Mouse (Mus musculus) neural tube, embryonic 14.5 days (tissue): ENCODE data around the gene Wnt11. TPM values are rescaled to one million over a fixed set of nuclear protein-coding genes. Genes with fewer than 3 reads are reported as not detected.

Experiments
- ATAC-seq: fragments of 200-750 bp; cut with Nextera tagmentation; 2 replicates; pipeline ENCODE4 v1.8.0; 2017; ENCODE audit warnings: low read depth, mild to moderate bottlenecking, moderate TSS enrichment, moderate library complexity
- H3K27ac ChIP-seq: fragments of 300-500 bp; sonication (generic); 2 replicates; pipeline ENCODE4 v1.5.1; 2014; ENCODE audit warnings: low read depth, mild to moderate bottlenecking, control low read depth, low read length, moderate library complexity, mixed read lengths
- H3K27me3 ChIP-seq: fragments of 300-500 bp; sonication (generic); 2 replicates; pipeline ENCODE4 v1.6.1; 2014; ENCODE audit warnings: low read length; ENCODE audit not compliant: control insufficient read depth, insufficient read depth
- H3K36me3 ChIP-seq: fragments of 300-500 bp; sonication (generic); 2 replicates; pipeline ENCODE4 v1.6.1; 2014; ENCODE audit warnings: low read length, mixed read lengths; ENCODE audit not compliant: control insufficient read depth, insufficient read depth
- H3K4me1 ChIP-seq: fragments of 300-500 bp; sonication (generic); 2 replicates; pipeline ENCODE4 v1.6.1; 2014; ENCODE audit warnings: low read length; ENCODE audit not compliant: control insufficient read depth, insufficient read depth
- H3K4me2 ChIP-seq: fragments of 300-500 bp; sonication (generic); 2 replicates; pipeline ENCODE4 v1.6.1; 2014; ENCODE audit warnings: mild to moderate bottlenecking, low read depth, low read length, control low read depth
- H3K4me3 ChIP-seq: fragments of 300-500 bp; sonication (generic); 2 replicates; pipeline ENCODE4 v1.5.1; 2014; ENCODE audit warnings: low read depth, low read length, control low read depth, mixed read lengths
- H3K9ac ChIP-seq: fragments of 300-500 bp; sonication (generic); replicated peaks from 2 replicates; pipeline ENCODE4 v1.6.1; 2014; ENCODE audit warnings: low read depth, mild to moderate bottlenecking, control low read depth, low read length, mixed read lengths
- H3K9me3 ChIP-seq: fragments of 300-500 bp; sonication (generic); 2 replicates; pipeline ENCODE4 v1.6.1; 2016; ENCODE audit warnings: low read length; ENCODE audit not compliant: control insufficient read depth
- WGBS: fragments of 180-500 bp; shearing (Covaris S2); extraction: QIAGEN DNeasy Blood & Tissue Kit; methylation state at CpG from one replicate; pipeline ENCODE4 v1.1.7; 2014; 5-methylcytosine and 5-hydroxymethylcytosine counted together
- polyA plus RNA-seq: library from polyadenylated mRNA; unstranded; fragments of >200 nt; fragmentation: Nextera tagmentation; extraction: Ambion mirVana; gene quantifications from 2 replicates; pipeline ENCODE4 v1.2.1, GENCODE M21; 2014

Gene Wnt11
- polyA plus RNA-seq, 1 experiment from 2014 or later: 1.0 TPM

DNA sequence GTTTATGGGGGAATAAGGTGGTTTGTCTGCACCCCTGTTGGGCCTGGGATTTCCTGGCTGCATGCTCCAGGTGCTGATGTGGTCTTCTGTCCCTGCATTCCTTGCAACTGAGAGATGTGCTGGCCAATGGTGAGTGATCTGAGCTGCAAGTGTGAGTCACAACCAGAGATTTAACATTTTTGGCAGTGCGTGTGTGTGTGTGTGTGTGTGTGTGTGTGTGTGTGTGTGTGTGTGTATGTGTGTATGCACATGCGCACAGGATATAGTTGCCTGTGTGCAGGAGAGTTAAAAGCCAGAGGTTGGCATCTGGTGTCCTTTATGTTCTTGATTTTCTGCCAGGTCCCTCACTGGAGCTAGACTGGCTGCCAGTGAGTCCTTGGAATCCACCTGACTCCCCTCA lies 44.3 kb downstream of the Wnt11 start:
- WGBS: 77% methylated on average over 2 of the region's 2 CpGs
- Histone ChIP-seq H3K27me3 (no peaks in the 10 kb centered on the region), H3K4me2 (no peak overlapping the region), H3K36me3 (no peaks in the 10 kb centered on the region), H3K4me1 (0 out of 2 replicates have a peak, but pooled peaks cover 3% of the 10 kb centered on the region), H3K4me3 (no peak overlapping the region), H3K9ac (no peak overlapping the region), H3K27ac (no peak overlapping the region), H3K9me3 (no peaks in the 10 kb centered on the region)
- ATAC-seq: no peak

DNA sequence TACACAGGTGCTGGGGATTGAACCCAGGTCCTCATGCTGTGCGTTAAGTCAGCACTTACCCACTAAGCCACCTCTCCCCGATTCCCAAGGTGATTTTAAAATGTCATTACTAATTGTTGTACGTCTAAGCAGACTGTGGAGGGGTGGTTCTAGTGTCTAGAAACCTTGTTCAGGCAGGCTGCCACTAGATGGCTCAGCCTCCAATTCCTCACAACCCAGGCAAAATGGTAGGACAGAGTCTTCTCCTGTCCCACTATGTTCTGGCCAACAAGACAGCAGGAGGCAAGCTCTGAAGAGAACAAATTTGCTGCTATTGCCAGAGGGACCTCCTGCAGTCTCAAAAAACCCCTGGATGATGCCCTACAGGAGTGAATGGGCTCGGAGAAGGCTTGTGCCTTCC lies 47.0 kb downstream of the Wnt11 start:
- ATAC-seq: no peak
- Histone ChIP-seq H3K9me3 (no peaks in the 10 kb centered on the region), H3K27me3 (no peaks in the 10 kb centered on the region), H3K9ac (no peak overlapping the region), H3K4me2 (no peak overlapping the region), H3K4me3 (no peak overlapping the region), H3K27ac (no peak overlapping the region), H3K36me3 (no peaks in the 10 kb centered on the region), H3K4me1 (no peaks in the 10 kb centered on the region)
- WGBS: 65% methylated on average over 4 of the region's 4 CpGs

- Histone ChIP-seq H3K4me1 (peaks cover 27% of the 10 kb centered on the region), H3K27me3 (no peaks in the 10 kb centered on the region), H3K4me2 (no peak overlapping the region), H3K36me3 (no peaks in the 10 kb centered on the region), H3K9me3 (no peaks in the 10 kb centered on the region), H3K27ac (peak overlapping the region; percentile 35; the same call in 1 of the 2 replicates), H3K9ac (no peak overlapping the region), H3K4me3 (no peak overlapping the region)
- ATAC-seq: peak; percentile 25; the same call in 1 of the 2 replicates
- WGBS: 31% methylated on average over 22 of the region's 22 CpGs
Measured at GRCm38 (mm10) chr7:98887811-98888261, 52.9 kb downstream of the Wnt11 start.

DNA sequence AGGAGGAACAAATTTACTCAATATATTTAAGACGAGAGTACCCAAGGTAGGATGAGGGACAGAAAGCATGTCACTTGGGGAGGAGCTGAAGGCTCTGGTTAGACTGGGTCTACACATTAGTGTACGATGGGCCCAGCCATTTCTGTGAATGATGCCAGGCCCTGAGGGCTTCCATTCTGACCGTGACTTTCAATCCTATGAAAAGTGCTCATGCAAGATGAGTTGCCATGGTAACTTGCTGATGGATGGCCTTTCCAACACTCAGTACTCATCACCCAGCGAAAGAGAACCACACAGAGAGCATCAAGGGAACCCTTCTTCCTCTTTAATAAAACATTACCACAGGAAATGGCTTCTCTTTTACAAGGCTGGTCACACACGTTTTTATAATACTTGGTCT lies 53.9 kb downstream of the Wnt11 start:
- no peaks in the 10 kb centered on the region for H3K36me3 ChIP-seq
- ATAC-seq: peak; percentile 80; the same call in 1 of the 2 replicates
- no peak overlapping the region for H3K4me2 ChIP-seq
- H3K4me1 ChIP-seq: peaks cover 27% of the 10 kb centered on the region
- no peak overlapping the region for H3K9ac ChIP-seq
- WGBS: 13% methylated on average over 5 of the region's 5 CpGs
- H3K9me3 ChIP-seq: no peaks in the 10 kb centered on the region
- H3K27me3 ChIP-seq: no peaks in the 10 kb centered on the region
- no peak overlapping the region for H3K4me3 ChIP-seq
- H3K27ac ChIP-seq: no peak overlapping the region; the same call in none of the 2 replicates

- H3K27ac ChIP-seq: peak overlapping the region; percentile 60
- peaks cover 27% of the 10 kb centered on the region for H3K4me1 ChIP-seq
- WGBS: 8% methylated on average over 7 of the region's 7 CpGs
- peak; percentile 65 for ATAC-seq
- H3K9me3 ChIP-seq: no peaks in the 10 kb centered on the region
- no peaks in the 10 kb centered on the region for H3K27me3 ChIP-seq
- H3K36me3 ChIP-seq: no peaks in the 10 kb centered on the region
- no peak overlapping the region for H3K4me2 ChIP-seq
- H3K4me3 ChIP-seq: no peak overlapping the region
- H3K9ac ChIP-seq: no peak overlapping the region
Measured at GRCm38 (mm10) chr7:98889211-98889610, 54.3 kb downstream of the Wnt11 start.

- 87% methylated on average over 5 of the region's 5 CpGs for WGBS
- H3K27ac ChIP-seq: no peak overlapping the region
- no peak overlapping the region for H3K4me2 ChIP-seq
- no peaks in the 10 kb centered on the region for H3K36me3 ChIP-seq
- ATAC-seq: no peak
- no peak overlapping the region for H3K9ac ChIP-seq
- no peak overlapping the region for H3K4me3 ChIP-seq
- H3K27me3 ChIP-seq: no peaks in the 10 kb centered on the region
- peaks cover 27% of the 10 kb centered on the region for H3K4me1 ChIP-seq
- no peaks in the 10 kb centered on the region for H3K9me3 ChIP-seq
Measured at GRCm38 (mm10) chr7:98893144-98893543, 58.2 kb downstream of the Wnt11 start.

GRCm38 (mm10) chr7:98894305-98894704 lies 59.4 kb downstream of the Wnt11 start:
- Histone ChIP-seq H3K36me3 (no peaks in the 10 kb centered on the region), H3K27me3 (no peaks in the 10 kb centered on the region), H3K4me3 (no peak overlapping the region), H3K9me3 (no peaks in the 10 kb centered on the region), H3K4me1 (peaks cover 19% of the 10 kb centered on the region; the same call in 1 of the 2 replicates), H3K9ac (no peak overlapping the region), H3K4me2 (no peak overlapping the region), H3K27ac (no peak overlapping the region)
- ATAC-seq: no peak
- WGBS: 91% methylated on average over 5 of the region's 5 CpGs

- Histone ChIP-seq H3K27me3 (no peaks in the 10 kb centered on the region), H3K4me3 (no peak overlapping the region), H3K27ac (no peak overlapping the region), H3K9ac (no peak overlapping the region), H3K4me2 (no peak overlapping the region), H3K36me3 (no peaks in the 10 kb centered on the region), H3K4me1 (peaks cover 15% of the 10 kb centered on the region; the same call in 1 of the 2 replicates), H3K9me3 (no peaks in the 10 kb centered on the region)
- 20% methylated on average over 5 of the region's 5 CpGs for WGBS
- no peak for ATAC-seq
Measured at GRCm38 (mm10) chr7:98894768-98895167, 59.9 kb downstream of the Wnt11 start.

GRCm38 (mm10) chr7:98895501-98896095 lies 60.7 kb downstream of the Wnt11 start:
- no peaks in the 10 kb centered on the region for H3K27me3 ChIP-seq
- no peak overlapping the region for H3K27ac ChIP-seq
- ATAC-seq: no peak
- H3K9ac ChIP-seq: no peak overlapping the region
- H3K9me3 ChIP-seq: no peaks in the 10 kb centered on the region
- H3K4me2 ChIP-seq: no peak overlapping the region
- peaks cover 7% of the 10 kb centered on the region; the same call in 1 of the 2 replicates for H3K4me1 ChIP-seq
- no peaks in the 10 kb centered on the region for H3K36me3 ChIP-seq
- H3K4me3 ChIP-seq: no peak overlapping the region
- WGBS: 48% methylated on average over 10 of the region's 10 CpGs
